Mouse (Mus musculus) neural tube, embryonic 14.5 days (tissue): ENCODE data around the gene Fam171a2. TPM values are rescaled to one million over a fixed set of nuclear protein-coding genes. Genes with fewer than 3 reads are reported as not detected.

ENCODE experiments used
- ATAC-seq: fragments of 200-750 bp; cut with Nextera tagmentation; 2 replicates; pipeline ENCODE4 v1.8.0; 2017; ENCODE audit warnings: low read depth, mild to moderate bottlenecking, moderate TSS enrichment, moderate library complexity
- H3K27ac ChIP-seq: fragments of 300-500 bp; sonication (generic); 2 replicates; pipeline ENCODE4 v1.5.1; 2014; ENCODE audit warnings: low read depth, mild to moderate bottlenecking, control low read depth, low read length, moderate library complexity, mixed read lengths
- H3K27me3 ChIP-seq: fragments of 300-500 bp; sonication (generic); 2 replicates; pipeline ENCODE4 v1.6.1; 2014; ENCODE audit warnings: low read length; ENCODE audit not compliant: control insufficient read depth, insufficient read depth
- H3K36me3 ChIP-seq: fragments of 300-500 bp; sonication (generic); 2 replicates; pipeline ENCODE4 v1.6.1; 2014; ENCODE audit warnings: low read length, mixed read lengths; ENCODE audit not compliant: control insufficient read depth, insufficient read depth
- H3K4me1 ChIP-seq: fragments of 300-500 bp; sonication (generic); 2 replicates; pipeline ENCODE4 v1.6.1; 2014; ENCODE audit warnings: low read length; ENCODE audit not compliant: control insufficient read depth, insufficient read depth
- H3K4me2 ChIP-seq: fragments of 300-500 bp; sonication (generic); 2 replicates; pipeline ENCODE4 v1.6.1; 2014; ENCODE audit warnings: mild to moderate bottlenecking, low read depth, low read length, control low read depth
- H3K4me3 ChIP-seq: fragments of 300-500 bp; sonication (generic); 2 replicates; pipeline ENCODE4 v1.5.1; 2014; ENCODE audit warnings: low read depth, low read length, control low read depth, mixed read lengths
- H3K9ac ChIP-seq: fragments of 300-500 bp; sonication (generic); replicated peaks from 2 replicates; pipeline ENCODE4 v1.6.1; 2014; ENCODE audit warnings: low read depth, mild to moderate bottlenecking, control low read depth, low read length, mixed read lengths
- H3K9me3 ChIP-seq: fragments of 300-500 bp; sonication (generic); 2 replicates; pipeline ENCODE4 v1.6.1; 2016; ENCODE audit warnings: low read length; ENCODE audit not compliant: control insufficient read depth
- WGBS: fragments of 180-500 bp; shearing (Covaris S2); extraction: QIAGEN DNeasy Blood & Tissue Kit; methylation state at CpG from one replicate; pipeline ENCODE4 v1.1.7; 2014; 5-methylcytosine and 5-hydroxymethylcytosine counted together
- polyA plus RNA-seq: library from polyadenylated mRNA; unstranded; fragments of >200 nt; fragmentation: Nextera tagmentation; extraction: Ambion mirVana; gene quantifications from 2 replicates; pipeline ENCODE4 v1.2.1, GENCODE M21; 2014

Fam171a2 gene
- 25.4 and 38.4 TPM in 2 replicates for polyA plus RNA-seq

- Histone ChIP-seq H3K4me2 (peak within 1 kb of the TSS; percentile 72), H3K27ac (peak within 1 kb of the TSS; percentile 96), H3K27me3 (no peaks in the 10 kb centered on the region), H3K9me3 (no peaks in the 10 kb centered on the region), H3K9ac (peak within 1 kb of the TSS; percentile 99), H3K36me3 (peaks cover 5% of the 10 kb centered on the region), H3K4me3 (peak within 1 kb of the TSS; percentile 95), H3K4me1 (peaks cover 24% of the 10 kb centered on the region)
- WGBS, result under 1% methylated on average over 24 of the region's 40 CpGs
- ATAC-seq, result peak; percentile 83
Measured at GRCm38 (mm10) chr11:102447497-102447896, at the start of gene Fam171a2. Gene Fam171a2, minus strand, starts transcription at chr11:102447682.

- Histone ChIP-seq H3K4me1 (no peaks in the 10 kb centered on the region), H3K4me2 (no peak overlapping the region), H3K27me3 (no peaks in the 10 kb centered on the region), H3K27ac (no peak overlapping the region), H3K36me3 (peaks cover 28% of the 10 kb centered on the region), H3K9ac (no peak overlapping the region), H3K9me3 (no peaks in the 10 kb centered on the region), H3K4me3 (no peak overlapping the region)
- WGBS, result 76% methylated on average over 2 of the region's 2 CpGs
- no peak for ATAC-seq
Measured at GRCm38 (mm10) chr11:102496732-102497131, 49.2 kb upstream of the Fam171a2 start.

- Histone ChIP-seq H3K9ac (no peak overlapping the region), H3K9me3 (no peaks in the 10 kb centered on the region), H3K4me3 (no peak overlapping the region), H3K27ac (no peak overlapping the region), H3K4me2 (no peak overlapping the region), H3K4me1 (no peaks in the 10 kb centered on the region), H3K27me3 (no peaks in the 10 kb centered on the region), H3K36me3 (peaks cover 28% of the 10 kb centered on the region)
- ATAC-seq, result no peak
- 92% methylated on average over 2 of the region's 2 CpGs for WGBS
Measured at GRCm38 (mm10) chr11:102496206-102496605, 48.7 kb upstream of the Fam171a2 start.

GRCm38 (mm10) chr11:102495742-102496141 is 48.3 kb upstream of the Fam171a2 start:
- ATAC-seq, result no peak
- Histone ChIP-seq H3K4me2 (no peak overlapping the region), H3K9ac (no peak overlapping the region), H3K27ac (no peak overlapping the region), H3K36me3 (peaks cover 28% of the 10 kb centered on the region), H3K27me3 (no peaks in the 10 kb centered on the region), H3K4me3 (no peak overlapping the region), H3K9me3 (no peaks in the 10 kb centered on the region), H3K4me1 (no peaks in the 10 kb centered on the region)
- WGBS, result 98% methylated on average over 5 of the region's 5 CpGs

GRCm38 (mm10) chr11:102495114-102495513 is 47.6 kb upstream of the Fam171a2 start:
- Histone ChIP-seq H3K4me1 (no peaks in the 10 kb centered on the region), H3K27me3 (no peaks in the 10 kb centered on the region), H3K4me3 (no peak overlapping the region), H3K9ac (no peak overlapping the region), H3K9me3 (no peaks in the 10 kb centered on the region), H3K4me2 (no peak overlapping the region), H3K27ac (no peak overlapping the region), H3K36me3 (peaks cover 23% of the 10 kb centered on the region)
- WGBS, result 99% methylated on average over 6 of the region's 6 CpGs
- no peak for ATAC-seq

GRCm38 (mm10) chr11:102494063-102494650 is 46.7 kb upstream of the Fam171a2 start:
- Histone ChIP-seq H3K9me3 (no peaks in the 10 kb centered on the region), H3K4me3 (no peak overlapping the region), H3K27me3 (no peaks in the 10 kb centered on the region), H3K4me1 (no peaks in the 10 kb centered on the region), H3K36me3 (peaks cover 18% of the 10 kb centered on the region), H3K27ac (no peak overlapping the region), H3K4me2 (no peak overlapping the region), H3K9ac (no peak overlapping the region)
- WGBS, result 82% methylated on average over 7 of the region's 7 CpGs
- no peak for ATAC-seq

- Histone ChIP-seq H3K27ac (no peak overlapping the region), H3K4me3 (no peak overlapping the region), H3K36me3 (peaks cover 15% of the 10 kb centered on the region), H3K4me1 (no peaks in the 10 kb centered on the region), H3K9me3 (no peaks in the 10 kb centered on the region), H3K27me3 (no peaks in the 10 kb centered on the region), H3K4me2 (no peak overlapping the region), H3K9ac (no peak overlapping the region)
- 86% methylated on average over 2 of the region's 2 CpGs for WGBS
- ATAC-seq, result no peak
Measured at GRCm38 (mm10) chr11:102493241-102493640, 45.8 kb upstream of the Fam171a2 start.

GRCm38 (mm10) chr11:102487901-102488300 is 40.4 kb upstream of the Fam171a2 start:
- WGBS, result 98% methylated on average over 2 of the region's 2 CpGs
- no peaks in the 10 kb centered on the region for H3K9me3 ChIP-seq
- no peaks in the 10 kb centered on the region for H3K4me1 ChIP-seq
- H3K9ac ChIP-seq, result no peak overlapping the region
- H3K4me2 ChIP-seq, result no peak overlapping the region
- no peak for ATAC-seq
- no peaks in the 10 kb centered on the region for H3K27me3 ChIP-seq
- H3K27ac ChIP-seq, result no peak overlapping the region
- H3K4me3 ChIP-seq, result no peak overlapping the region
- H3K36me3 ChIP-seq, result peaks cover 26% of the 10 kb centered on the region

GRCm38 (mm10) chr11:102486733-102487386 is 39.4 kb upstream of the Fam171a2 start:
- Histone ChIP-seq H3K4me2 (no peak overlapping the region), H3K36me3 (peaks cover 33% of the 10 kb centered on the region), H3K4me1 (no peaks in the 10 kb centered on the region), H3K4me3 (no peak overlapping the region), H3K9me3 (no peaks in the 10 kb centered on the region), H3K9ac (no peak overlapping the region), H3K27me3 (no peaks in the 10 kb centered on the region), H3K27ac (no peak overlapping the region)
- 75% methylated on average over 11 of the region's 11 CpGs for WGBS
- peak; percentile 58; the same call in 1 of the 2 replicates for ATAC-seq
